Mouse (Mus musculus) brown adipose tissue, adult 24 weeks (tissue): Measurements from ENCODE around the gene Kel. TPM values are rescaled to one million over a fixed set of nuclear protein-coding genes. Genes with fewer than 3 reads are reported as not detected.

Experiments used
- H3K27ac ChIP-seq: fragments of 200-500 bp; replicated peaks from 2 replicates; pipeline ENCODE4 v1.5.1; 2012; ENCODE audit warnings: low read depth, mild to moderate bottlenecking, low read length
- H3K4me1 ChIP-seq: fragments of 200-500 bp; 2 replicates; pipeline ENCODE4 v1.6.1; 2012; ENCODE audit warnings: low read length, mixed read lengths; ENCODE audit not compliant: control insufficient read depth, insufficient read depth, insufficient read length
- H3K4me3 ChIP-seq: fragments of 200-500 bp; 2 replicates; pipeline ENCODE4 v1.5.1; 2012; ENCODE audit warnings: low read depth, mild to moderate bottlenecking, low read length, moderate library complexity; ENCODE audit not compliant: insufficient read depth
- polyA plus RNA-seq: library from polyadenylated mRNA; stranded (reverse); fragments of >200 nt; gene quantifications from 2 replicates; pipeline ENCODE4 v1.2.4, GENCODE M21; 2012; ENCODE audit not compliant: missing spikeins, insufficient read depth, insufficient read length

Kel gene
- polyA plus RNA-seq, 1 experiment, result not detected

DNA sequence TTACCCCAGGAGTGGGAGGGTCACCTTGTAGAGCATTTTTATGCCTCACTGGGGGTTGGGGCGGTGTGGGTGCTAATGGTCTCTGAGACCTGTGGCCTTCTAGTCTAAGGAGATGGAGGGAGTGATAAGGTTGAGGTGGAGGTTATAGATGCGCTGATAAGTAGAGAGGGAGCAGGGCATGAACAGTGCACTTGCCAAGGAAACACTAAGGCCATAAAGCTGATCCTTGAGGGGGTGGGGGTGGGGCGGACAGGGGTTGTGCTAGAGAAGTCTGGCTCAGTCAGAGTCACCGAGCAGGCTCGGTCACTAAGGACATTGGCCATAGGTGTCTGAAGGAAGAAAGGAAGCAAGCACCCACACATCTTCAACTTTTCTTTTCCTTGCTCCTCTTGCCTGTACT lies 22.5 kb downstream of the Kel start:
- H3K4me1 ChIP-seq, result no peaks in the 10 kb centered on the region
- no peak overlapping the region for H3K27ac ChIP-seq
- no peak overlapping the region for H3K4me3 ChIP-seq

DNA sequence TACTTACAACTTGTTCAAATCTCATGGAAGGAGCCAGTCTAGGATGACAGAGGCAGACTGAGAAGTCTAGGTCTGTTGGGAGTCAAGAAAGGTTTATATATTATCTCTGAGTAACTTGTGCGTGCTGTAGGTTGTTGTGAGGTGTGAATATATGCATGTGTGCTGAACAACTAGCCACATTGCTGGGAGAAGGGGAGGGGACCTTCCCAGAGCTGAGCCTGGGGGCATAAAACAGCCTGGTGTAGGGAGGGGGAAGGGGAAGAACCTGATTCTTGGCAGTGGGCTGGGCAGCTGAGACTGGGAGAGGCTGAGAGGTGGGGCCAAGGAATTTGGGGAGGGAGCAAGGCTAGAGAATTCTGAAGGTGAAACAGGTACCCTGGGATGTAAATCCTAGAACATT lies 23.5 kb downstream of the Kel start, which contains the start of gene Trpv5:
TSS of gene Trpv5 (minus strand) at position 101 of the 400 bp plus-strand sequence.
- no peak within 1 kb of the TSS for H3K4me3 ChIP-seq
- H3K27ac ChIP-seq, result no peak within 1 kb of the TSS
- H3K4me1 ChIP-seq, result no peaks in the 10 kb centered on the region

DNA sequence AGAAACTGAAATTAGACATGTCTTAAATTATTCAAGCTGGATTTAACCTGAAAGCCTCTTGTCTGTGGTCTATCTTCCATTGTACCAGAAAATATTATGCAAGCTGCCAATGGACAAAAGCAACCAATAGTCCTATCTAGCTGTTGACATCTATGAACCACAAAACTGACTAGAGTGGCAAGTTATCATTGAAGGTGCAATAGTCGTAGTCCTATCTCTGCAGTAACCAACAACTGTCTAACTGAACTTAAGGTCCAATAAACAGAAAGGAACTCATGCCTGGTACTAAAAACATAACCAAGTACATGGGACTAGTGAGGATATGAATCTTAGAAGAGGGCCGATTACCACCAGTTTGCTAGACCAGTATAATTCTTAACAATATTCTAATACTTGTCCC lies 27.6 kb downstream of the Kel start:
- H3K27ac ChIP-seq, result no peak overlapping the region
- no peak overlapping the region for H3K4me3 ChIP-seq
- no peaks in the 10 kb centered on the region for H3K4me1 ChIP-seq

DNA sequence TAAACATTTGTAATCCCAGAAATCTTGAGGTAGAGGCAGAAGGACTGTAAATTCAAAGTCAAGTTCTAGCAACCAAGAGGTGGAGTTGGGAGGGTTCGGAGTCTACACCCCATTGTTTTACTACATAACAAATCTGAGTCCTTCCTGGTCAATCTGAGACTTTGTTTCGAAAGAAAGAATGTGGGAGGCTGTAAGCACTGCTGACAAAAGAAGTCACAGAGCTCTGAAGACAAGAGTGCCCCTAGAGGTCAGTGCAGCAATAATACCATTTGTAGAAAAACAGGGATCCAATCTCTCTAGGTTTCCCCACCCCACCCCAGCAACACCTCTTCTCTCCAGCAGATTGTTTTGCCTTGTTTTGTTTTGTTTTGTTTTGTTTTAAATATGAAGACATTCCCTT lies 41.8 kb downstream of the Kel start:
- Histone ChIP-seq H3K27ac (no peak overlapping the region), H3K4me3 (no peak overlapping the region), H3K4me1 (no peaks in the 10 kb centered on the region)

DNA sequence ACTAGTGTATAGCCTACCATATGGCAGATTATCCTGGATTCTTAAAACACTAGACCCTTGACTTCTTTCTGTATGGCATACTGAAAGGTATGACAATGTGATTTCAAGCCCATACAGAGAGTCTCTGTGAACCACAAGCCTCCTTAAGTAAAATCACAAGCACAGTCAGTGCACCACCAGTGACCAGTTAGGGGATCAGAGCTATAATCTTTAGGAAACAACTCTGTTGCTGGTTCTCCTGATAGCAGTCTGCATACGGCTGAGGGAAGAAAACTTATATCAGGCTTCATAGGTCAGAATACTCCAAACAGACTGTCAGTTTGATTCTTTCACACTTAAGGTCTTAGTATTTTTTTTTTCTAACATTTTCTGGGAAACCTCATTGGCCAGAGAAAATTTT lies 45.7 kb downstream of the Kel start:
- Histone ChIP-seq H3K27ac (no peak overlapping the region), H3K4me1 (no peaks in the 10 kb centered on the region), H3K4me3 (no peak overlapping the region)

DNA sequence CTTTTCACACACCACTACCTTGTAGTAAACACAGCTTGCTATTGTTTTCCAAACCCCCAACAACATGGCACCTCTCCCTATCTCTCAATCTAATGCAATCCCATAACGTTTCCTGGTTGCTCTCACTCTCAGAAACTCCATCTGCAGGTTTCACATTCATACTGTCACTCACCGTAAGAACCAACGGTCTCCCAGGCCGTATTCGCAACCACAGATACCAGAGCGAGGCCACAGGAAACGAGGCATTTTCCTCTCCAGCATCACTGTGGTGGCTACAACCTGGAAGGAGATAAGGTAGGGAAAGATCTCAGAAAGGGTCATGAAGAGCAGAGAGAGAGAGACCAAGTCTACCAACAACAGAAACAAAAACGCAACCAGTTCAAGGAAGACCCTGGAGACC lies 49.5 kb downstream of the Kel start:
- Histone ChIP-seq H3K27ac (no peak overlapping the region), H3K4me1 (no peaks in the 10 kb centered on the region)

DNA sequence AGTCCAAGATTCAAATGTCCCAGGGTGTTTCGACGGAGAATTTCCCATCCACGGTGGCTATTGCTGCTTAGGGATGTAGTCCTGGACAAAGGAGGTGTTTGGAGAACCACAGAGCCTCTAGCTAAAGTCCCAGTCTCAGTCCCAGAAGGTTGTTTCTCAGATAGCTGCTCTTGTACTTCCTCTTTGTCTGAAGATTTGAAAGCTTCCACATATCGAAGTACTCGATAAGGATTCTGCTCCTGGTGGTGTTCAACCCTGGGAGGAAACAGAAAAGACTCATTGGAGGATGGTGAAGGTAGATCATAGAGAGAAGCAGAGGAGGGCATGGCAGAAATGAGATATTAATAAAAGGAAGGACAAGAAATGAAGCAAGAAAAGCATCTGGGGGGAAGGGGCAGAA lies 51.0 kb downstream of the Kel start:
- Histone ChIP-seq H3K27ac (no peak overlapping the region), H3K4me1 (no peaks in the 10 kb centered on the region), H3K4me3 (no peak overlapping the region)

More for the DNA sequence above, 49.5 kb downstream of the Kel start:
- no peak overlapping the region for H3K4me3 ChIP-seq

DNA sequence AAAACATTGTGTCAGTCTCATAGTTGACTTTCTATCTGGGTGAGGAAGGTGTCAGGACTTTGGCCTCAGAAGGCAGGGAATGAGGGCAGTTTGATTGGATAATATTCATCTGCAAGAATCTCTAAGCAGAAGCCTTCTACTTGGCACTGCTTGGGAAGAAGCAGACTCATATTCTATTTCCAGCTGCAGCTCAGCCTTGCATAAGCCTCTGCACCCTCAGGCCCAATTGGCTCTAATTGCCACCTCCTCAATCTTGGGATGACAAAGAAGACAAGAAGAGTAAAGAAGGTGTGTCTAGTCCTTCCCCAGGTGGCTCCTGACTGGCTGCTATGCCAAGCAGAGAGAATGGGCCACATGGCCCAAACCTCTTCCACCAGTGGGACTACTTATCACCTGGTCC lies 57.5 kb downstream of the Kel start:
- Histone ChIP-seq H3K27ac (no peak overlapping the region), H3K4me3 (no peak overlapping the region), H3K4me1 (no peaks in the 10 kb centered on the region)

DNA sequence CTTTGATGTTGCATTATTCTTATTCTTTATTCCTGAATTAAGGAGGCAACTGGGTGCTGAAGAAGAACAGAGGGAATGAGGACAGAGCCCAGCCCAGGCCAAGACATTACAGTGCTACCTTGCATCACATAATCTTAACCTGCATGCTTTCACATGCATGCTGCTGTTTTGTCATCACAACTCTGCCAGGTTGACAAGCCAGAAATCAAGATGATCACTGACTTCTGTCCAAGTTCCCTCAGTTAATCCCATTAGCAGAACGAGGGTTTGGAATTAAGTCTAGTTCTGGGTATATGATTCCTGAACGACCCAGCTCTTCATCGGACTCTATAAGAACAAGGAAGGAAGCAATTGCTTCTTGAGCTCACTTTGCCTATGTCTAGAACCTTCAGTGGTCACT lies 57.9 kb downstream of the Kel start:
- no peaks in the 10 kb centered on the region for H3K4me1 ChIP-seq
- H3K27ac ChIP-seq, result no peak overlapping the region
- H3K4me3 ChIP-seq, result no peak overlapping the region

DNA sequence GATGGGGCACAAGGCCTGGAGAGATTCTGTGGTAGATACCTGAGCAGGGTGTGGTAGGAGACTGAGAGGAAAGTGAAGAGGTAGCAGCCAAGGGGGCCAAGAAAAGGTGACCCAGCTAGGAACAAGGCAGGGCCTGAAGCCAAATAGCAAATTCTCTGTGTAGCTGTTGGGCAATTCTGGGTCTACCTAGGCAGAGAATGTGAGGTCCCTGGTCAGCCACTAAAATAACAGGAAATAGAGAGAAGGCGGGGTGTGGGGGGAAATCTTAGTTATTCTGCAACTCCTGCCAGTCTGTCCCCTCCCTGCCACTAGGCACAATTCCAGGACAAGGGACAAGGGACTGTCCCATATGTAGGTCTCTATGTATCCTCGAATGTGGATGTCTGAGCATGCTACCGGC lies 60.9 kb downstream of the Kel start:
- H3K4me3 ChIP-seq, result no peak overlapping the region
- H3K27ac ChIP-seq, result no peak overlapping the region
- H3K4me1 ChIP-seq, result no peaks in the 10 kb centered on the region

DNA sequence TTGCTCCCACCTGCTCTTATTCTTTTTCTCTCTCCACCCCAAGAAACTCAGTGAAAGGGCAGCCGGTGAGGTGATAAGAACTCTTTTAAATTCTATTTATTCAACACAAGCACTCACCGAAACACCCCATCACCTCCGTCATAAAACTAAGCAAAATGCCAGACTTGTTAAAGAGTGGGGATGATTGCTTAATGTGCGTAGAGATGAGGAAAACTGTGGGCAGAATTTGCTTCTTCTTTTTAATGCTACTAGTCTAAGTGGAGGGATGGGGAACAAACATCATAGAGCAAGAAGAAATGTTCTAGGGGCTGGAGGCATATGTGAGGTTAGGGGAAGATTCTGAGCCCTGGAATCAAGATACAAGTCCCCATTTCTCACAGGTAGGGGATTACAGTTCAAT lies 61.4 kb downstream of the Kel start:
- H3K27ac ChIP-seq, result no peak overlapping the region

DNA sequence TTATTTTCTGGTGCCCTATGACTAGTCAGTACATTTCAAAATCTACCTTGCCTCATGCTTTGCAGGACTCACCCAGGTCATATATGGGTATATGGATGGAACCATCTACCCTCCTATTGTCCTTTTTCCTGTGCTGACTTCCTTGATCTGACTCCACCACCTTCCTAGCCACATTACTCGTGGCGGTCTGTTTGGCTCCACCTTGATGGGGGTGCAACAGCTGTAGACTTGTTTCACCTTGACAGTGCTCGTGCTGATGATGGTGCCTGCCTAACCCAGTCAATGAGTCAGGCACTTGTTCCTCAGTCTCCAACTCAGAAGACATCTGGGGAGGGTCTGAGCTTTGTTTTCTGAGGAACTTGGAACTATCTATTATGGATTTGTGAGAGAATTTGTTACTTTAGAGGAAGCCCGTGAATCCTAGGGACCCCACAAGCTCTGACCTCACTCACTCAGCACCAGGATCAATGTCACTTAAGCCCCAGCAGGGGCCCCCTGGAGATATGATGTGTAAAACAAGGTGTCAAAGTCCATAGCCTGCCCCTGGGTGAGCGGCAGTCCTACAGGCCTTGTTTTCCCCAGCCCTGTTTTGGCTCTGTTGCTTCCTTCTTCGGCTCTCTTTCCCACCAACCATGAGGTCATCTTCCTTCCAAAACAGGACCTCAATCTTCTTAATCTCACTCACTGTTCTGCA lies 62.8 kb downstream of the Kel start:
- Histone ChIP-seq H3K4me3 (no peak overlapping the region), H3K4me1 (no peaks in the 10 kb centered on the region), H3K27ac (no peak overlapping the region)

More for the DNA sequence above, 61.4 kb downstream of the Kel start:
- H3K4me3 ChIP-seq, result no peak overlapping the region
- no peaks in the 10 kb centered on the region for H3K4me1 ChIP-seq

DNA sequence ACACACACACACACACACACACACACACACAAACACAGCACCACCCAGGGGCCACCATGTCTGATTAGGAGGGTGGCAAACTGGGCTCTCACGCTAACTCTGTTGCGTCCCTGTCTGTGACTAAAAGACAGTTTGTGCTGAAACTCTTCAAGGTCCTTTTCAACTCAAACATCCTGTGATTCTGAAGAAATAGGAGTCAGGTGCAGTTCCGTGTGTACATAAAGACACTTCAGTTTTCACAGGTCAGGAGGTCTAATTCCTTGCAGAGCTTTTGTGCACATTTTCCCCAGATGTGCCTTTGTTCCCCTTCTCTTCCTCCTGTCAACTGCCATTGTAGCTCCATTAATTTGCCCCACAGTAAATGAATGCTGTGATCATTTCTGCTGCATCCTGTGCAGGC lies 63.7 kb downstream of the Kel start:
- no peak overlapping the region for H3K4me3 ChIP-seq
- no peak overlapping the region for H3K27ac ChIP-seq
- no peaks in the 10 kb centered on the region for H3K4me1 ChIP-seq

DNA sequence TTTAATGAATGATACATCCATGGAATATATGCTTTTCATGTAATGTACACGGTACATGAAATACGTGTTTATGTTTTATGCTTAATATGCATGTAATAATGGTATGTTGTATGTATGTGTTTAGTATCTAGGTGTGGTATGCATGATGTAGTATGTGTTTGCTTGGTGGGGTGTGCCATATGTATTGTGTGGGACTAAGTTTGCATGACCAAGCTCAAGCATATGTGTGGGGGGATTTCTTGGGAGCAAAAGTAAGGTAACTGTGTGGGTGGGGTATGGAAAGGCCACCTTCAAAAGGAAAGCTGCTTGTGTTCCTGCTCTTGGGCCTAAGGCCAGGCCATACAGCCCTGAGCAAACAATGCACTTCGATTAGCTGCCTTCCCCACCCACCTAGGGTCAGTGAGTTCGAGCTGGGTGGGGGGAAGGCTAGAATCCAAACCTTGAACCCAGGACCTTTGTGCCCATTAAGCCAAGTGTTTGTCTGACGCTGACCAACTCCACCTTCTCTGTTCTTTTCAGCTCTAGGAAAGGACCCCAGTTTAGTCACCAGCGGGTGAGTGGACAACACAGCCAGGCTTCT lies 66.1 kb downstream of the Kel start:
- H3K4me3 ChIP-seq, result no peak overlapping the region

DNA sequence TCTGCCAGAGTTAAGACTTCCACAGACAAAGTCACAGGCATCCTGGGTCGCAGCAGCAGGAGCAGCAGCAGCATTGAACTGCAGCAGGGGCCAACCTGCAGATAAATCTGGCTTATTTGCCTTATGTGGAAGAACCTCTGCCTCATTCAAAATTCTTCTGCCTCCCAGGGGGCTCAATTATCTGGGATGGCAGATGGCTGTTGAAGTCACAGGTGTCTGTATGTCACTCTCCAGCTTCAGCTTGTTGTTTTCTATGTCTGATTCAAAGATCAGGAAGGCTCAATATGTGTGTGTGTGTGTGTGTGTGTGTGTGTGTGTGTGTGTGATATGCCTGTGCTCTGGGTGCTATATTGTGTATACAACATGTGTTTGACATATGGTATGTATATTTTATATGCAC lies 66.7 kb downstream of the Kel start:
- Histone ChIP-seq H3K4me3 (no peak overlapping the region), H3K4me1 (no peaks in the 10 kb centered on the region), H3K27ac (no peak overlapping the region)

More for the DNA sequence above, 66.1 kb downstream of the Kel start:
- H3K4me1 ChIP-seq, result no peaks in the 10 kb centered on the region
- H3K27ac ChIP-seq, result no peak overlapping the region
